Mouse (Mus musculus) C2C12 (cell line): ENCODE measurements around the gene Mrvi1.

Experiments
- CEBPB ChIP-seq: IDR thresholded peaks from one replicate; pipeline ENCODE4 v1.6.1; 2011; ENCODE audit warnings: low read depth, mild to moderate bottlenecking, control low read depth, moderate library complexity
- CTCF ChIP-seq: IDR thresholded peaks from one replicate; pipeline ENCODE4 v1.5.1; 2011; ENCODE audit not compliant: control insufficient read depth, insufficient read depth, insufficient read length
- MAX ChIP-seq: IDR thresholded peaks from one replicate; pipeline ENCODE4 v1.6.1; 2011; ENCODE audit warnings: mild to moderate bottlenecking, control low read depth
- MYOD1 ChIP-seq: IDR thresholded peaks from one replicate; pipeline ENCODE4 v1.6.1; 2011; ENCODE audit warnings: low read depth; ENCODE audit not compliant: control insufficient read depth, insufficient read length
- MYOG ChIP-seq: IDR thresholded peaks from one replicate; pipeline ENCODE4 v1.6.1; 2011; ENCODE audit not compliant: control insufficient read depth, insufficient read length; ENCODE audit errors: extremely low read depth
- USF1 ChIP-seq: IDR thresholded peaks from one replicate; pipeline ENCODE4 v1.6.1; 2011; ENCODE audit warnings: low read depth, mild to moderate bottlenecking, control low read depth, moderate library complexity

DNA sequence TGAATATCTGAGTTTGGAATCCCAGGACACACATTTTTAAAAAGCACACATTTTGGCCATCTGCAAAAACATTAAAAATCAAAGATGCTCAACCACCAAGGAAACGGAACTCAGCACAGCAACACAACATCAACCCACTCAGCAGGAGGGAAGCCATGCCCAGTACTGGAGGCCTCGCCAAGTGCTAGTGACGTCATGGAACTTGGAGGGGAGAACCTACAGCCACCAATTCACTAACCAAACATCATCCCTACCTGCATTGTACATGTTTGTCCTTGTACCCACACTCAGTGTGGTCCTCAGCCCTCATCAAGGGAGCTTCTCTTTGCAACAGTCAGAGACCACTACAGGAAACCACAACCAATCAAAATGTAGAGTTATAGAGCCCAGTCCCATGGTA, 16.9 kb downstream of the Mrvi1 start:
- TF ChIP-seq MYOD1 (no peak), CTCF (no peak), USF1 (no peak), MAX (no peak), CEBPB (no peak), MYOG (no peak)
